Mouse (Mus musculus) ES-E14 (cell line): Measurements from ENCODE around the gene Khk. TPM values are rescaled to one million over a fixed set of nuclear protein-coding genes. Genes with fewer than 3 reads are reported as not detected.

Experiments used
- DNase-seq: peaks from one replicate; pipeline ENCODE4 v3.0.0-alpha.2; 2013; ENCODE audit warnings: low read depth, low spot score
- H3K27ac ChIP-seq: 2 replicates; pipeline ENCODE4 v1.5.1; 2012; ENCODE audit warnings: low read depth, mild to moderate bottlenecking, low read length, moderate library complexity, mixed read lengths; ENCODE audit not compliant: poor library complexity, insufficient read depth, severe bottlenecking
- H3K36me3 ChIP-seq: 2 replicates; pipeline ENCODE4 v1.6.1; 2012; ENCODE audit warnings: mild to moderate bottlenecking, low read length, moderate library complexity, mixed read lengths; ENCODE audit not compliant: control insufficient read depth, poor library complexity, insufficient read depth, severe bottlenecking
- H3K4me1 ChIP-seq, 2 experiments: fragments of 150-350 bp in 1 of 2; sonication (generic) in 1 of 2; 2 replicates each; pipeline ENCODE4 v1.6.1; 2012; ENCODE audit warnings: low read length in 2 of 2, mild to moderate bottlenecking in 1 of 2, mixed read lengths in 1 of 2; ENCODE audit not compliant: control insufficient read depth in 2 of 2, insufficient read depth in 2 of 2, poor library complexity in 1 of 2
- H3K4me3 ChIP-seq, 2 experiments: fragments of 150-350 bp in 1 of 2; sonication (generic) in 1 of 2; 2 replicates each; pipeline ENCODE4 v1.5.1; 2012; ENCODE audit warnings: low read length in 2 of 2, low read depth in 1 of 2, mild to moderate bottlenecking in 1 of 2, mixed read lengths in 1 of 2; ENCODE audit not compliant: insufficient read depth in 1 of 2, poor library complexity in 1 of 2, severe bottlenecking in 1 of 2
- H3K9ac ChIP-seq: 2 replicates; pipeline ENCODE4 v1.6.1; 2012; ENCODE audit warnings: low read depth, mild to moderate bottlenecking, low read length, mixed read lengths; ENCODE audit not compliant: poor library complexity, insufficient read depth, severe bottlenecking
- H3K9me3 ChIP-seq: fragments of 150-350 bp; sonication (generic); 2 replicates; pipeline ENCODE4 v1.6.1; 2012; ENCODE audit warnings: low read depth, mild to moderate bottlenecking, low read length; ENCODE audit not compliant: control insufficient read depth, insufficient read depth
- CHD2 ChIP-seq: IDR thresholded peaks from 2 replicates; pipeline ENCODE4 v1.6.1; 2014; ENCODE audit warnings: mild to moderate bottlenecking, low read depth, low read length, inconsistent platforms
- HCFC1 ChIP-seq: IDR thresholded peaks from 2 replicates; pipeline ENCODE4 v1.6.1; 2012; ENCODE audit warnings: low read length, inconsistent platforms, borderline replicate concordance; ENCODE audit not compliant: insufficient read depth
- MAFK ChIP-seq: IDR thresholded peaks from 2 replicates; pipeline ENCODE4 v1.6.1; 2014; ENCODE audit warnings: mild to moderate bottlenecking, low read depth, low read length, inconsistent platforms; ENCODE audit not compliant: insufficient read depth
- ZC3H11A ChIP-seq: IDR thresholded peaks from 2 replicates; pipeline ENCODE4 v1.6.1; 2012; ENCODE audit warnings: low read depth, mild to moderate bottlenecking, inconsistent platforms, low read length, borderline replicate concordance
- ZNF384 ChIP-seq: IDR thresholded peaks from 2 replicates; pipeline ENCODE4 v1.6.1; 2012; ENCODE audit warnings: low read depth, low read length, inconsistent platforms
- in situ Hi-C, 2 experiments: fragments of 600-800 bp; cut with MboI; formaldehyde crosslinking; loops; one replicate each; pipeline ENCODE4 v1.15.1; 2025; ENCODE audit warnings: low sequenced_read_pairs in 2 of 2, inconsistent platforms in 1 of 2; ENCODE audit not compliant: unreplicated experiment in 2 of 2
- total RNA-seq: library from RNA; depleted of rRNA; stranded (reverse); fragments of 300-350 nt; gene quantifications from 2 replicates; pipeline ENCODE4 v1.2.3, GENCODE M21; 2012

Gene Khk
- total RNA-seq, 1 experiment: 14.9 TPM

DNA sequence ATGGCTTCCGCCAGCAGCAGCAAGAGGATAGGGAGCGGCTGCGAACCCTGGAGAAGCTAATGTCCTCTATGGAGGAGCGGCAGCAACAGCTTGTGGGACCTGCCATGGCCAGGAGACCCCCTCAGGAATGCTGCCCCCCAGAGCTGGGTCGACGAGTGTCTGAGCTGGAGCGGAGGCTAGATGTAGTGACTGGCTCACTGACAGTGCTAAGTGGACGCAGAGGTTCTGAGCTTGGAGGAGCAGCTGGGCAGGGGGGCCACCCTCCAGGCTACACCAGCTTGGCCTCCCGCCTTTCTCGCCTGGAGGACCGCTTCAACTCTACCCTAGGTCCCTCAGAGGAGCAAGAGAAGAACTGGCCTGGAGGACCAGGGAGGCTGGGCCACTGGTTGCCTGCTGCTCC lies 3.9 kb upstream of the Khk start:
- peak overlapping the region; percentile 6 to 13; a peak in 1 of 4 replicates for H3K4me3 ChIP-seq
- TF ChIP-seq CHD2 (no peak), ZNF384 (no peak), MAFK (no peak), HCFC1 (no peak), ZC3H11A (no peak)
- peaks cover 6 to 50% of the 10 kb centered on the region in 2 experiments for H3K4me1 ChIP-seq
- in situ Hi-C loops: no loop called here
- H3K9me3 ChIP-seq: no peaks in the 10 kb centered on the region
- 0 out of 2 replicates have a peak overlapping the region, but pooled peaks have one; percentile 22 for H3K9ac ChIP-seq
- no peak overlapping the region for H3K27ac ChIP-seq
- H3K36me3 ChIP-seq: no peaks in the 10 kb centered on the region; the same call in 1 of the 2 replicates
- no peak for DNase-seq

DNA sequence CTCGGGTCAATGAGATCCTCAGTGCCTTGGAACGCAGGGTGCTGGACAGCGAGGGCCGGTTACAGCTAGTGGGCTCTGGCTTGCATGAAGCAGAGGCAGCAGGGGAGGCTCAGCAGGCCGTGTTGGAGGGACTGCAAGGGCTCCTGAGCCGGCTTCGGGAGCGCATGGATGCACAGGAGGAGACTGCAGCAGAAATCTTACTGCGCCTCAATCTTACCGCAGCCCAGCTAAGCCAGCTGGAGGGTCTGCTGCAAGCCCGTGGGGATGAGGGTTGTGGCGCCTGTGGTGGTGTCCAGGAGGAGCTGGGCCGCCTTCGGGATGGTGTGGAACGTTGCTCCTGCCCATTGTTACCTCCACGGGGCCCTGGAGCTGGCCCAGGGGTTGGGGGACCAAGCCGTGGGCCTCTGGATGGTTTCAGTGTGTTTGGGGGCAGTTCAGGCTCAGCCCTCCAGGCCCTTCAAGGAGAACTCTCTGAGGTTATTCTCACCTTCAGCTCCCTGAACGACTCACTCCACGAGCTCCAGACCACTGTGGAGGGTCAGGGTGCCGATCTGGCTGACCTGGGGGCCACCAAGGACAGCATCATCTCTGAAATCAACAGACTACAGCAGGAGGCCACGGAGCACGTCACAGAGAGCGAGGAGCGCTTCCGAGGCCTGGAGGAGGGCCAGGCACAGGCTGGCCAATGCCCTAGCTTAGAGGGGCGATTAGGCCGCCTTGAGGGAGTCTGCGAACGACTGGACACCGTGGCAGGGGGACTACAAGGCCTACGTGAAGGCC lies 3.1 kb upstream of the Khk start:
- Histone ChIP-seq H3K9ac (0 out of 2 replicates have a peak overlapping the region, but pooled peaks have one; percentile 22), H3K9me3 (no peaks in the 10 kb centered on the region), H3K4me1 (peaks cover 2 to 43% of the 10 kb centered on the region in 2 experiments; a peak in 3 of 4 replicates), H3K27ac (no peak overlapping the region), H3K4me3 (peak overlapping the region; percentile 6 to 13; a peak in 1 of 4 replicates), H3K36me3 (no peaks in the 10 kb centered on the region; the same call in 1 of the 2 replicates)
- in situ Hi-C loops: no loop called here
- no peak for DNase-seq
- TF ChIP-seq CHD2 (no peak), MAFK (no peak), HCFC1 (no peak), ZC3H11A (no peak), ZNF384 (no peak)

DNA sequence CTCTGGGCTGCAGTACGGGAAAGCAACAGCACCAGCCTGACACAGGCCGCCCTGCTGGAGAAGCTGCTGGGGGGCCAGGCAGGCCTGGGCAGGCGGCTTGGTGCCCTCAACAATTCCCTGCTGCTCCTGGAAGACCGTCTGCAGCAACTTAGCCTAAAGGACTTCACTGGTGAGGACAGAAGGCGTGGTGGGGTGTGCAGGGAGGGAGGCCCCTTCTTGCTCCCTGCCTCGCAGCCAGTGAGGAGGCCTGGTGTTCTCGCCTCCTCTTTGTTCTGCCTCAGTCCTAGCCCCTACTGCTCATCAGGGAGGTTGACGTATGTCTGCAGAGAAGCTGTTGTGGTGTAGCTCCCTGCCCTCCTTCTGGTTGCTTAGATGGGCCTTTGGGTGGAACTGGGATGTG lies 2.5 kb upstream of the Khk start:
- peaks cover 2 to 38% of the 10 kb centered on the region in 2 experiments; a peak in 3 of 4 replicates for H3K4me1 ChIP-seq
- in situ Hi-C loops: no loop called here
- H3K9ac ChIP-seq: no peak overlapping the region

DNA sequence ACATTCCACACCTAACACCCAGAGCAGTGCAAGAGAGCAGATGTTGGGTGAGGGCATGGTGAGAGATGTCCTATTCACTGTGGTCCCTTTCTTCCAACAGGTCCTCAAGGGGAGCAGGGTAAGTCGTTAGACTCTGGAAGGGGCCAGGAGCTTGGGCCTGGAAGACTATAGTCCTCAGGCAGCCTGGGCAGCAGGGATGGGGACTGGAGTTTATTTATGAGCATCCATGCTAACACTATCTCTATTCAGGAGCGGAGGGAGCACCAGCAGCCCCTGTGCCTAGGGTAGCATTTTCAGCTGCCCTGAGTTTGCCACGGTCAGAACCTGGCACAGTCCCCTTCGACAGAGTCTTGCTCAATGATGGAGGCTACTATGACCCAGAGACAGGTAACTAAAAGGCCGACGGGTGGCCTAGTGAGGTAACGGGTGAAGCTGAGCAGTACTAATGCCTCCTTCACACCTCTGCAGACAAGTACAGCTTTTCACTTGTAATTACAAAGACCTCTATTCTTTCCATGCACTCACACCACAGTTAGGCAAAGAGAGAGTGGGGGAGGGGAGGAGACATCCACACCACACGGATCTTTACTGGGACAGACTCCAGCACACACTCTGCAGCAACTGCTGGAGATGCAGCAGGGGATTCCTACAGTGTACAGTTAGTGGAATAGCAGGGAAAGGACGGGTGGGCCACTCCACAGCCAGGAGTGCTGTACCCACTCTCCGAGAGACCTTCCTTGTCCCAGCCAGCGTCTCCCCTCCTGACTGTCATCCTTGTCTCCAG lies 1.2 kb upstream of the Khk start:
- Histone ChIP-seq H3K4me1 (peaks cover 2 to 38% of the 10 kb centered on the region in 2 experiments; a peak in 3 of 4 replicates), H3K4me3 (peak overlapping the region in 1 of 2 experiments; percentile 54; a peak in 1 of 4 replicates), H3K9me3 (no peaks in the 10 kb centered on the region), H3K9ac (peak overlapping the region; percentile 35; the same call in 1 of the 2 replicates), H3K27ac (no peak overlapping the region), H3K36me3 (no peaks in the 10 kb centered on the region; the same call in 1 of the 2 replicates)
- in situ Hi-C loops: no loop called here
- no peak for TF ChIP-seq HCFC1
- TF ChIP-seq ZC3H11A: no peak
- no peak for TF ChIP-seq ZNF384
- TF ChIP-seq CHD2: no peak
- no peak for TF ChIP-seq MAFK
- DNase-seq: no peak

More for the DNA sequence above, 2.5 kb upstream of the Khk start:
- no peaks in the 10 kb centered on the region; the same call in 1 of the 2 replicates for H3K36me3 ChIP-seq
- no peak for DNase-seq
- no peaks in the 10 kb centered on the region for H3K9me3 ChIP-seq
- no peak overlapping the region for H3K27ac ChIP-seq
- H3K4me3 ChIP-seq: no peak overlapping the region
- no peak for TF ChIP-seq CHD2
- TF ChIP-seq HCFC1: no peak
- TF ChIP-seq ZC3H11A: no peak
- TF ChIP-seq MAFK: no peak
